Mouse (Mus musculus) c-Kit-positive CD71-negative TER-119-negative erythroid progenitor cells, embryonic 14.5 days (primary cell): ENCODE data around the gene Sufu.

Source experiments
- DNase-seq: peaks from one replicate; pipeline ENCODE4 v3.0.0-alpha.2; 2013; ENCODE audit warnings: low read depth

Sufu gene

DNA sequence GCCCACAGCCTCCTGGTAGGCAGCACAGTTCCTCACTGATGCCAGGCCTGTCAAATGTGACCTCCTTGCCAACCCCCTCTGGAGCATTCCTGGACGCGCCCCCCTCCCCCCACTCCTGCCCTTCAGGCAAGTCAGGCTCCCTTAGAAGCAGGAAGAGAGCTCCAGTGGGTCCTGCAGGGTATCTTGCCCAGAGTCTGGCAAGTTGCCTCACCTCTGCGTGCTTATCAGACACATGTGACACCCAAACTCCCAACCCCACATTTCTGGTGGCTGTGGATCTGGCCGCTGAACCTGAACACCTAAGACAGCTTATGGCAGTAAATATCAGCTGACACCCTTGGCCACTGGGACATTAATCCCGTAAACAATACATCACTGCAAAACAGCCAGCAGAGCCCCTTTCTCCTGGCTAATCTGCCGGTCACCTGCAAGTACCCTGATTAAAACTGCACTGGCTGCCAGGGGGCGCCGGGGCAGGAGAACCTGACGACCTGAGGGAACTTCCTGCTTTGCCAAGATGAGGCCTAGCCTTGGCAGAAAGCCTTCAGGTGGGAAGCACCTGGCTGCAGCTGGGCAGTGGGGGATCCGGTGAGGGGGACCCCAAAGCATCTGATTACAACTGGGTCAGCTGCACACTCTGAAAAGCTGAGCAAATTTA is 135.5 kb downstream of the Sufu start:
- no peak for DNase-seq

GRCm38 (mm10) chr19:46533066-46533465 is 136.4 kb downstream of the Sufu start:
- DNase-seq, result no peak

DNA sequence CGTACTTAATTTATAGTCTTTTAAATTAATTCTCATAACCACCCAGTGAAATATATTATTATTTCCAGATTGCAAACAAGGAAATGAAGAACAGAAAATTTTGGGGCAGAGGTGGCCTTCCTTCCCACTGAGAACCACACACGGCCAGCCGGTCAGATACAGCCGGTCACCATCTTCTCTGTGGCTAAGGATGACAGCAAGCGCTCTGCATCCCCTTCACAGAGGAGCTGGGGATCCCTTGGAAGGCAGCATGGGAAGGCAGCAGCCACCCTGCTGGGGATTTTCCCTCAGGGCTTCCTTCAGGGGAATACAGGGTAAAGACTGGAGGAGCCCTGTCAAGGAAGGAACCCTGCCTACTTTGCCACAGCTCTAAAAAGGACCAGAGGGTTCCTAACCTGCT is 136.8 kb downstream of the Sufu start:
- no peak for DNase-seq

DNA sequence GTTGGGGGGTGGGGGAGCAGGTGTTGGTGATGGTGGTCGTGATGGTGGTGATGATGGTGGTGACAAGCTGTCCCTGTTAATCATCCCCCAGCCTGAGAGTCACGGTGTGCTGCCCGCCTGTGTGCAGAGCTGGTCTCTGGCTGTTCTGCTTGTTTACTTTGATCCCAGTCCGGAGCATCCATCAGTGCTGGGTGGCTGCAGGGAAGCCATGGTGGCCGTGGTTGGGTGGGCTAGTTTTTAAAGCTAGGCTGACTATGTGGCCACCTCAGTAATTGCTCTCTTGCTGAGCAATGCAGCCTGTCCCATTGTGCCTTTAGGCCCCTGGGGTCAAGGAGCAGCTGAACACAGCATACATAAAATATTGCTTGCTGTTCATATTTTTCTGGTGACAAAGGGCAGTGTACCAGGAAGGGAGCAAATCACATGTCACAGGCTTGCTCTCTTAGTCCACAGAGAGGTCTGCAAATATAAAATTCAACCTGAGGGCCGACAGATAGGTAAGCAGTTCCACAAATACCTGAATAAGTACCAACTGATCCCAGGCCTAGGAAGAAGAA is 137.9 kb downstream of the Sufu start:
- DNase-seq, result no peak

DNA sequence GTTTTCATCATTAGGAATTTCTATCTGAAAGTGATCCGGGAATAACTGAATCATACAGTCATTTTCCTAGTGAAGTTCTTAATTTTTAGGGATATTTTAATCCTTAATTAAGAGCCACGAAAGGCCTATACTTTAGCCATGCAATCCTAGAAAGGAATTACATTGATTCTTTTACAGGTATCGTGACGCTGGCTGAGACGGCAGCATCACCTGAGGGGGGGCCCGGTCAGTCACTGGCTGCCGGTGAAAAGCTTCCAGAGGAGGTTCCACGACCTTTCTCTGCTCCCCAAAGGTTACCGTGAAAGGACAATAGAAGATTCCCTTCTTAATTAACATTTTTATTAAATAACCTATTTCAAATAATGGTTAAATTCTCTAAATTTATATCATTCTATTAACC is 140.7 kb downstream of the Sufu start:
- DNase-seq, result no peak

DNA sequence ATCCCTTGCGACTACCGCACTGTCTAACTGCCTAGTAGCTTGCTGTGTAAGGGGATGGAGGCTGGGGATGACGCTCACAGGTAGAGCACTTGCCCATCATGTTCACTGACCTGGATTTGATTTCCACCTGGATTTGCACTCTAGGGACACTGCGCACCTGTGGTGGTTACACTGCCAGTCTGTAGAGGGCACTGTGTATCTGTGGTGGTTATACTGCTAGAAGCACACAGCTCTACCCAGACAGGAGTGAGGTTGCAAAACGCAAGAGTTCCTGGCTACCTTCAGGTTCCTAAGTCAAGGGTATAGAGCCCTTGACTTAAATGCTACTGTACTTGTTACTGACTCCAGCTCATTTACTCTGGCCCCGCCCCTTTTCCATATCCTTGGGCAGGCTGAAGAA is 141.5 kb downstream of the Sufu start:
- DNase-seq, result no peak
